Mouse (Mus musculus): ENCODE results near the gene Hmgcs2. TPM values are rescaled to one million over a fixed set of nuclear protein-coding genes. Genes with fewer than 3 reads are reported as not detected.

Gene Hmgcs2
- polyA plus RNA-seq, 1 experiment from 2014 or later, result 9.7 TPM

DNA sequence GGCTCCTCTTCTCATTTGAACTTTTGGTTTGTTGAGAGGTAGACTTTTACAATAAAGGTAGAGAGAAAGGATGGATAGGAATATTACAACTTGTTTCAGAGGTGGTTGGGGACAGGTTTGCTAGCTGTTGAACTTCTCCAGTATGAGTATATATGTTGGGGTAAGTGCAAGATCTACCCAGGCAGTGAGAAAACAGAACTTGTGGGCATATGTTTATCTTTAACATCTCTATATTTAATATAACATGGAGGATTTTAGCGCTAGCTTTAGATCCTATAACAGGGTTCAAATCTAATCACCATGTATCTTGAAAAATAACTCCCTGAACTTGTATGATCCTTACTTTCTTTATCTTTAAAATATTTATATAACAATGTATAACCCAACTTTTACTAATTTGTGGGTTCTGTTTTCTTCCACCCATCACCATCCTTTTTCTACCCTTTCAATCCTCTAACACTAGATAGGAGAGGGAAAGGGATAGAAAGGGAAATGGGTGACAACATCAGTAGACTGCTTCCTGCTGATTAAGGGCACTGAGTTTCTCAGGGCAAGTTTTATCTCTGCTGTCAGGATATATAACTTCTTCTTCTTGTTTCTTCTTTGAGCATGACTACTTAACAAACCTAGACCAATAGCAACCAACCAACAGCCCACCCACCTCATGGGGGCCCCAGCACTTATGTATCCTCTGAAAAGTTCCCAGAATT lies 19.3 kb downstream of the Hmgcs2 start:
- Histone ChIP-seq H3K9ac (ENCODE audit: low read length) (no peak overlapping the region), H3K9me3 (replicated peaks; ENCODE audit: control insufficient read depth, low read length) (no peaks in the 10 kb centered on the region), H3K4me2 (ENCODE audit: low read depth, low read length) (no peak overlapping the region), H3K4me1 (ENCODE audit: control insufficient read depth, insufficient read depth, low read length) (no peaks in the 10 kb centered on the region), H3K27me3 (ENCODE audit: control insufficient read depth, insufficient read depth, low read length) (no peaks in the 10 kb centered on the region), H3K36me3 (ENCODE audit: control insufficient read depth, insufficient read depth) (peaks cover 6% of the 10 kb centered on the region; the same call in 1 of the 2 replicates), H3K27ac (ENCODE audit: low read length) (no peak overlapping the region), H3K4me3 (ENCODE audit: low read length) (no peak overlapping the region)
- no peak for ATAC-seq (replicated peaks; ENCODE audit: extremely low read depth, insufficient read depth, low FRiP score)
- WGBS, result 84% methylated on average over 1 of the region's 1 CpGs

GRCm38 (mm10) chr3:98300266-98300665 lies 20.0 kb downstream of the Hmgcs2 start:
- ATAC-seq (replicated peaks; ENCODE audit: extremely low read depth, insufficient read depth, low FRiP score), result no peak
- peaks cover 6% of the 10 kb centered on the region; the same call in 1 of the 2 replicates for H3K36me3 ChIP-seq (ENCODE audit: control insufficient read depth, insufficient read depth)
- WGBS, result 86% methylated on average over 4 of the region's 4 CpGs
- H3K4me2 ChIP-seq (ENCODE audit: low read depth, low read length), result no peak overlapping the region
- H3K27ac ChIP-seq (ENCODE audit: low read length), result no peak overlapping the region
- H3K27me3 ChIP-seq (ENCODE audit: control insufficient read depth, insufficient read depth, low read length), result no peaks in the 10 kb centered on the region
- H3K9me3 ChIP-seq (replicated peaks; ENCODE audit: control insufficient read depth, low read length), result no peaks in the 10 kb centered on the region
- H3K4me3 ChIP-seq (ENCODE audit: low read length), result no peak overlapping the region
- no peaks in the 10 kb centered on the region for H3K4me1 ChIP-seq (ENCODE audit: control insufficient read depth, insufficient read depth, low read length)
- no peak overlapping the region for H3K9ac ChIP-seq (ENCODE audit: low read length)

GRCm38 (mm10) chr3:98301761-98302160 lies 21.5 kb downstream of the Hmgcs2 start:
- no peak overlapping the region for H3K4me2 ChIP-seq (ENCODE audit: low read depth, low read length)
- H3K9me3 ChIP-seq (replicated peaks; ENCODE audit: control insufficient read depth, low read length), result no peaks in the 10 kb centered on the region
- no peak overlapping the region for H3K9ac ChIP-seq (ENCODE audit: low read length)
- peaks cover 6% of the 10 kb centered on the region; the same call in 1 of the 2 replicates for H3K36me3 ChIP-seq (ENCODE audit: control insufficient read depth, insufficient read depth)
- H3K27ac ChIP-seq (ENCODE audit: low read length), result no peak overlapping the region
- WGBS, result 82% methylated on average over 3 of the region's 3 CpGs
- no peak overlapping the region for H3K4me3 ChIP-seq (ENCODE audit: low read length)
- H3K27me3 ChIP-seq (ENCODE audit: control insufficient read depth, insufficient read depth, low read length), result no peaks in the 10 kb centered on the region
- no peaks in the 10 kb centered on the region for H3K4me1 ChIP-seq (ENCODE audit: control insufficient read depth, insufficient read depth, low read length)
- no peak for ATAC-seq (replicated peaks; ENCODE audit: extremely low read depth, insufficient read depth, low FRiP score)

- WGBS, result 84% methylated on average over 6 of the region's 6 CpGs
- H3K36me3 ChIP-seq (ENCODE audit: control insufficient read depth, insufficient read depth), result no peaks in the 10 kb centered on the region
- no peak overlapping the region for H3K9ac ChIP-seq (ENCODE audit: low read length)
- no peak overlapping the region for H3K4me2 ChIP-seq (ENCODE audit: low read depth, low read length)
- no peaks in the 10 kb centered on the region for H3K4me1 ChIP-seq (ENCODE audit: control insufficient read depth, insufficient read depth, low read length)
- no peaks in the 10 kb centered on the region for H3K27me3 ChIP-seq (ENCODE audit: control insufficient read depth, insufficient read depth, low read length)
- H3K9me3 ChIP-seq (replicated peaks; ENCODE audit: control insufficient read depth, low read length), result 0 out of 2 replicates have a peak, but pooled peaks cover 2% of the 10 kb centered on the region
- ATAC-seq (replicated peaks; ENCODE audit: extremely low read depth, insufficient read depth, low FRiP score), result no peak
- H3K4me3 ChIP-seq (ENCODE audit: low read length), result no peak overlapping the region
- no peak overlapping the region for H3K27ac ChIP-seq (ENCODE audit: low read length)
Observed at GRCm38 (mm10) chr3:98308606-98309005, 28.4 kb downstream of the Hmgcs2 start.

DNA sequence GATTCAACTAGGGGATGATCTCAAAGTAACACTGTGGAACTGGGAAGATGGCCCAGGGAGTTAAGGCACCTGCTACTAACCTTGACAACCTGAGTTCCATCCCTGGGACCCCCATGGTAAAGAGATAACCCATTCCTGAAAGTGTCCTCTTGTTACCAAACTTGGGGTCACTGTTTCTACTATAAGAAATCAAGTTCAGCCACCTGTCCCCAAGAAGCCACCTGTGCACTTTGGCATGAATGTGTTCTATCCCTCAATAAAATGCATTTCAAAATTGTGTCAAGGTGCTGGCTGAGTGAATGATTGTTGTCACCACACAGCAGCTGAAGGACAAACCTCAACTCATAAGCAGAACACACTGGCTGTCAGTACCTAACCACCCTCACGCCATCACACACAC lies 30.2 kb downstream of the Hmgcs2 start:
- no peaks in the 10 kb centered on the region for H3K4me1 ChIP-seq (ENCODE audit: control insufficient read depth, insufficient read depth, low read length)
- H3K4me3 ChIP-seq (ENCODE audit: low read length), result no peak overlapping the region
- no peaks in the 10 kb centered on the region for H3K36me3 ChIP-seq (ENCODE audit: control insufficient read depth, insufficient read depth)
- H3K9ac ChIP-seq (ENCODE audit: low read length), result no peak overlapping the region
- H3K27me3 ChIP-seq (ENCODE audit: control insufficient read depth, insufficient read depth, low read length), result no peaks in the 10 kb centered on the region
- no peak overlapping the region for H3K4me2 ChIP-seq (ENCODE audit: low read depth, low read length)
- WGBS, result 83% methylated on average over 1 of the region's 1 CpGs
- no peak for ATAC-seq (replicated peaks; ENCODE audit: extremely low read depth, insufficient read depth, low FRiP score)
- 0 out of 2 replicates have a peak, but pooled peaks cover 2% of the 10 kb centered on the region for H3K9me3 ChIP-seq (replicated peaks; ENCODE audit: control insufficient read depth, low read length)
- no peak overlapping the region for H3K27ac ChIP-seq (ENCODE audit: low read length)

GRCm38 (mm10) chr3:98312867-98313266 lies 32.6 kb downstream of the Hmgcs2 start:
- Histone ChIP-seq H3K9ac (ENCODE audit: low read length) (no peak overlapping the region), H3K4me3 (ENCODE audit: low read length) (no peak overlapping the region), H3K4me1 (ENCODE audit: control insufficient read depth, insufficient read depth, low read length) (no peaks in the 10 kb centered on the region), H3K9me3 (replicated peaks; ENCODE audit: control insufficient read depth, low read length) (no peaks in the 10 kb centered on the region), H3K36me3 (ENCODE audit: control insufficient read depth, insufficient read depth) (no peaks in the 10 kb centered on the region), H3K27ac (ENCODE audit: low read length) (no peak overlapping the region), H3K4me2 (ENCODE audit: low read depth, low read length) (no peak overlapping the region), H3K27me3 (ENCODE audit: control insufficient read depth, insufficient read depth, low read length) (no peaks in the 10 kb centered on the region)
- WGBS, result 33% methylated on average over 6 of the region's 7 CpGs
- no peak for ATAC-seq (replicated peaks; ENCODE audit: extremely low read depth, insufficient read depth, low FRiP score)

DNA sequence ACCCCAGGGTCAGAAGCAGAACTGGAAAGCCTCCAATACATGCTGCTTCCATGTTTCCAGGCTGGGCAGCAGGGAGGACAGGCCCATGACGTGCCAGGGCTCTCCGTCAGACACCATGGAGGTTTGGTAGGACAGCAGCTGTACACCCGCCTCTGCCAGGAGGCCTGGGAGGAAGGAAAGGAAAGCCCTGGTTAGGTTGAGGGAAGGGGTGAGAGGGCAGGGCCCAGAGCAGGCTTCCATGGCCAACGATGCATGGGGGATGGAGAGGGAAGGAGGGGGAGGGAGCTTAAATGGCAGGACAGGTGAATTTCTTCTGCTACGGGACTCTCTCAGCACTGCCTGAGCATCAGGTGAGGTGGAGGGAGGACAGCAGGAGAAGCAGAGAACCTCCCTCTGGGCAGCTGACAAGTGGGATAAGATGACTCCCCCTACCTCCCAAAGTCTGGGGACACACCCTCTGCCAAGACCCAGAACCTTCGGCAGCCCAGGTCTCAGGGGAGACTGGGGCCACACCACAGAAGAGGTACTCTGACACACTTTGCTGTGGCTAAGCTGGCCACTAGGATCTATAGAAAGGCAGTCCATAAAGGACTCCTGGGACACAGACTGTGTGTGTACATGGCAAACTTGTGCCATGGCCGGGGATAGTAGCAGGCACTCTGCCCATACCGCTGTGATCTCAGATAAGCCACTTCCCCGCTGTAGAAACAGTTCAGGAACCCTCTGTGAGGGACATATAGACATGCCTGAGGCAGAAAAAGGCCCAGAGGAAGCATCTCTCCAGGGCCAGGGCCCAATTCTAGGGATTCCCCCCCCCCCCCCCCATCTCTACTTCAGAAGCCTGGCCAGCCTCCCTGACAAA lies 33.3 kb downstream of the Hmgcs2 start:
- Histone ChIP-seq H3K36me3 (ENCODE audit: control insufficient read depth, insufficient read depth) (no peaks in the 10 kb centered on the region), H3K4me3 (ENCODE audit: low read length) (no peak overlapping the region), H3K4me2 (ENCODE audit: low read depth, low read length) (no peak overlapping the region), H3K27ac (ENCODE audit: low read length) (no peak overlapping the region), H3K27me3 (ENCODE audit: control insufficient read depth, insufficient read depth, low read length) (no peaks in the 10 kb centered on the region), H3K9ac (ENCODE audit: low read length) (no peak overlapping the region), H3K4me1 (ENCODE audit: control insufficient read depth, insufficient read depth, low read length) (no peaks in the 10 kb centered on the region), H3K9me3 (replicated peaks; ENCODE audit: control insufficient read depth, low read length) (no peaks in the 10 kb centered on the region)
- ATAC-seq (replicated peaks; ENCODE audit: extremely low read depth, insufficient read depth, low FRiP score), result no peak
- WGBS, result 71% methylated on average over 9 of the region's 9 CpGs

- H3K27ac ChIP-seq (ENCODE audit: low read length), result no peak overlapping the region
- no peak overlapping the region for H3K4me2 ChIP-seq (ENCODE audit: low read depth, low read length)
- WGBS, result 85% methylated on average over 2 of the region's 2 CpGs
- H3K36me3 ChIP-seq (ENCODE audit: control insufficient read depth, insufficient read depth), result no peaks in the 10 kb centered on the region
- H3K4me3 ChIP-seq (ENCODE audit: low read length), result no peak overlapping the region
- H3K9ac ChIP-seq (ENCODE audit: low read length), result no peak overlapping the region
- no peaks in the 10 kb centered on the region for H3K9me3 ChIP-seq (replicated peaks; ENCODE audit: control insufficient read depth, low read length)
- no peaks in the 10 kb centered on the region for H3K27me3 ChIP-seq (ENCODE audit: control insufficient read depth, insufficient read depth, low read length)
- ATAC-seq (replicated peaks; ENCODE audit: extremely low read depth, insufficient read depth, low FRiP score), result no peak
- no peaks in the 10 kb centered on the region for H3K4me1 ChIP-seq (ENCODE audit: control insufficient read depth, insufficient read depth, low read length)
Observed at GRCm38 (mm10) chr3:98315181-98315580, 34.9 kb downstream of the Hmgcs2 start.

- Histone ChIP-seq H3K4me2 (ENCODE audit: low read depth, low read length) (no peak overlapping the region), H3K4me3 (ENCODE audit: low read length) (no peak overlapping the region), H3K4me1 (ENCODE audit: control insufficient read depth, insufficient read depth, low read length) (no peaks in the 10 kb centered on the region), H3K36me3 (ENCODE audit: control insufficient read depth, insufficient read depth) (no peaks in the 10 kb centered on the region; the same call in 1 of the 2 replicates), H3K9me3 (replicated peaks; ENCODE audit: control insufficient read depth, low read length) (no peaks in the 10 kb centered on the region), H3K27ac (ENCODE audit: low read length) (no peak overlapping the region), H3K9ac (ENCODE audit: low read length) (no peak overlapping the region), H3K27me3 (ENCODE audit: control insufficient read depth, insufficient read depth, low read length) (no peaks in the 10 kb centered on the region)
- no peak for ATAC-seq (replicated peaks; ENCODE audit: extremely low read depth, insufficient read depth, low FRiP score)
- WGBS, result 56% methylated on average over 3 of the region's 3 CpGs
Observed at GRCm38 (mm10) chr3:98317143-98317542, 36.9 kb downstream of the Hmgcs2 start.

Data from heart, embryonic 16.5 days (tissue).